Comparison of ENCODE assay signal across 12 mouse cellular contexts in genomic region chr19:53165305-53166240, GRCm38 (mm10). TPM values are rescaled to one million over a fixed set of nuclear protein-coding genes. Genes with fewer than 3 reads are reported as not detected.
DNase-seq lines count a peak whose midpoint lies in the region; ATAC-seq and TF ChIP-seq lines count a peak whose summit lies in the region.
"Had no signal": no experiment of that assay in that cellular context is flagged by ENCODE, and none has a peak within 500 bp of the region (broad histone marks: within the 10 kb centered on the region; RNA-seq: fewer than 3 reads in every experiment).

No protein-coding gene starts in this region.

- WGBS in liver, postnatal 0 days (ENCODE audit: insufficient replicate concordance): 56% methylated on average over 4 of the region's 4 CpGs
- WGBS in intestine, embryonic 15.5 days: 50% methylated on average over 4 of the region's 4 CpGs

- H3K27me3 ChIP-seq in liver, postnatal 0 days (ENCODE audit: insufficient read depth, low read length): no peaks in the 10 kb centered on the region
- no peaks in the 10 kb centered on the region for H3K27me3 ChIP-seq in intestine, embryonic 15.5 days (replicated peaks)
- H3K27me3 ChIP-seq: limb, embryonic 12.5 days had no signal

- peaks cover 23% of the 10 kb centered on the region for H3K4me1 ChIP-seq in liver, postnatal 0 days (ENCODE audit: insufficient read depth)
- 0 out of 2 replicates have a peak, but pooled peaks cover 5% of the 10 kb centered on the region for H3K4me1 ChIP-seq in intestine, embryonic 15.5 days (replicated peaks)

- no peaks in the 10 kb centered on the region for H3K36me3 ChIP-seq in liver, postnatal 0 days (replicated peaks; ENCODE audit: insufficient read depth, low read length)
- no peaks in the 10 kb centered on the region for H3K36me3 ChIP-seq in intestine, embryonic 15.5 days

- TF ChIP-seq EP300 in liver, postnatal 0 days (IDR thresholded peaks at IDR 0.05; ENCODE audit: low read depth): no peak

- no peaks in the 10 kb centered on the region for H3K9me3 ChIP-seq in liver, postnatal 0 days (ENCODE audit: low read length)
- H3K9me3 ChIP-seq in intestine, embryonic 15.5 days: no peaks in the 10 kb centered on the region
- H3K9me3 ChIP-seq: limb, embryonic 12.5 days had no signal

- H3K4me2 ChIP-seq in liver, postnatal 0 days (ENCODE audit: low read depth, low read length): no peak overlapping the region
- no peak overlapping the region for H3K4me2 ChIP-seq in intestine, embryonic 15.5 days (replicated peaks)
- H3K4me2 ChIP-seq: limb, embryonic 12.5 days had no signal

- peak; percentile 38 for ATAC-seq in liver, postnatal 0 days
- peak; percentile 90 for ATAC-seq in cerebellum, adult (ENCODE audit: insufficient number of reproducible peaks, low FRiP score, low TSS enrichment)
- no peak for ATAC-seq in intestine, embryonic 15.5 days

- no peak overlapping the region for H3K27ac ChIP-seq in liver, postnatal 0 days (ENCODE audit: low read depth)
- no peak overlapping the region for H3K27ac ChIP-seq in intestine, embryonic 15.5 days
- H3K27ac ChIP-seq: limb, embryonic 12.5 days had no signal

- no peak for TF ChIP-seq CTCF in liver, postnatal 0 days (IDR thresholded peaks at IDR 0.05; ENCODE audit: low read depth)

- no peak overlapping the region for H3K4me3 ChIP-seq in liver, postnatal 0 days (ENCODE audit: low read depth, low read length)
- H3K4me3 ChIP-seq in intestine, embryonic 15.5 days (replicated peaks): no peak overlapping the region
- H3K4me3 ChIP-seq: limb, embryonic 12.5 days had no signal

- H3K9ac ChIP-seq in liver, postnatal 0 days (replicated peaks): no peak overlapping the region
- no peak overlapping the region for H3K9ac ChIP-seq in intestine, embryonic 15.5 days
- H3K9ac ChIP-seq: limb, embryonic 12.5 days had no signal

- peak; percentile 80 for DNase-seq in heart, adult 11 months
- DNase-seq in heart, adult 8-10 months (ENCODE audit: low spot score): no peak
- no peak for DNase-seq in liver, postnatal 0 days
- no peak for DNase-seq in liver
- DNase-seq in layer of hippocampus, adult 9-10 months (ENCODE audit: low spot score): peak; percentile 65
- DNase-seq in adrenal gland, postnatal 14 days: no peak
- DNase-seq: gastrocnemius, postnatal 10 days; lung, postnatal 4 days; thymus, postnatal 25 days had no signal

RNA-seq across cellular contexts. Expression of gene Add3, which starts 25.3 kb away (rescaled TPM):
- 10 to 100 TPM; 35.7 to 51.4 (median 39.9) TPM for total RNA-seq in heart, adult 8-10 months (2022)
- polyA plus RNA-seq in liver, postnatal 0 days (2015; fragmentation: Nextera tagmentation; extraction: Ambion mirVana): 17.5 and 21.4 TPM in 2 replicates
- polyA plus RNA-seq in intestine, embryonic 15.5 days (2015; fragmentation: Nextera tagmentation; extraction: Ambion mirVana): 119 and 133 TPM in 2 replicates
- 67.6 and 74.5 TPM in 2 replicates for total RNA-seq in adrenal gland, postnatal 14 days (2021)

Comparison
In these comparisons a context has a peak if more than half of its experiments do, and no peak if none do; other contexts are left out.
1. DNase-seq: peak in heart, adult 11 months (single experiment) and layer of hippocampus, adult 9-10 months (single experiment); none in heart, adult 8-10 months (single experiment), liver, postnatal 0 days (single experiment), liver (single experiment) and adrenal gland, postnatal 14 days (single experiment).